Mouse (Mus musculus) heart, postnatal 0 days (tissue): ENCODE measurements around the gene Sdad1.

Source experiments
- CTCF ChIP-seq: IDR thresholded peaks from 2 replicates; pipeline ENCODE4 v1.5.1; 2016; ENCODE audit warnings: antibody characterized with exemption, control low read depth, low read depth
- EP300 ChIP-seq: IDR thresholded peaks from 2 replicates; pipeline ENCODE4 v1.6.1; 2016; ENCODE audit warnings: antibody characterized with exemption, low read depth

DNA sequence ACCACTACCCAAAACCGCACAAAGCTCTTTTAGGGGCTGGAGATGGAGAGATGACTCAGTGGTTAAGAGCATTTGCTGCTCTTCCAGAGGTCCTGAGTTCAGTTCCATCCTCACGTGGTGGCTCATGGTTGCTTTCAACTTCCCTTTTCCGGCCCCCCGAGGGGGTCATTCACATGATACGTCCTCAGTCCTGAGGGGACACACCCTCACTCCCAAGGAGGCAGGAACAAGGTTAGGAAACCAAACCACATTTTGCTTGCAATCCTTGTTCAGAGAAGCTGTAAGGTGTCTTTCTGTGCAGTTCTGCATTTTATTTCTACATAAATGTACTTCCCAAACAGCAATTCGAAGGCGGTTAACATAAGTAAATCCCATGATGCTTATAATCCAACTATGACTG lies 39.8 kb downstream of the Sdad1 start:
- no peak for TF ChIP-seq CTCF
- TF ChIP-seq EP300: no peak
